Mouse (Mus musculus) ES-Bruce4 (cell line): ENCODE data around the gene Lamp1.

ENCODE experiments used
- CTCF ChIP-seq: IDR thresholded peaks from one replicate; pipeline ENCODE4 v1.8.1; 2011; ENCODE audit warnings: low read depth, low read length
- POLR2A ChIP-seq: IDR thresholded peaks from one replicate; pipeline ENCODE4 v1.8.1; 2011; ENCODE audit warnings: low read length; ENCODE audit not compliant: insufficient read depth

DNA sequence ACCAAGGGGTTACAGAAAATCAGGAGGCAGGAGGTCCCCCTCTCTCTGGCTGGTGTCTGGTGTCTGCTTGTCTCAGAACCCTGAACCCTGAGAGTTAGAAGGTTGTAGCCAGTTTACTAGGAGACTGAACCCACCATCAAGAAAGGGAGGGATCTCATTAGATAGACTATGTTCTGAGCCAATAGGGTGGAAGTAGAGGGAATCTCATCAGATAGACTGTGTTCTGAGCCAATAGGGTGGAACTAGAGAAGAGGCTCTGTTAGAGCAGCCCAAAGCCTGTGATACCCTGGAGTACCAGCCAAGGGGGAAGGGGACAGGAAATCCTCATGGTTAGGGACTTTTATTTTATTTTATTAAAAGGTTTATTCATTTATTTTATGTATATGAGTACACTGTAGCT, 59.0 kb downstream of the Lamp1 start:
- TF ChIP-seq POLR2A (no peak), CTCF (no peak)
